Mouse (Mus musculus) olfactory bulb, adult 2 months (tissue): ENCODE results near the gene Kctd18. TPM values are rescaled to one million over a fixed set of nuclear protein-coding genes. Genes with fewer than 3 reads are reported as not detected.

ENCODE experiments used
- H3K27ac ChIP-seq: fragments of 200-500 bp; 2 replicates; pipeline ENCODE4 v1.5.1; 2012; ENCODE audit warnings: low read depth, low read length; ENCODE audit not compliant: insufficient read depth
- H3K4me1 ChIP-seq: fragments of 200-500 bp; 2 replicates; pipeline ENCODE4 v1.6.1; 2012; ENCODE audit warnings: low read length; ENCODE audit not compliant: control insufficient read depth, insufficient read depth
- H3K4me3 ChIP-seq: fragments of 200-500 bp; 2 replicates; pipeline ENCODE4 v1.5.1; 2012; ENCODE audit warnings: mild to moderate bottlenecking, low read depth, low read length, moderate library complexity; ENCODE audit not compliant: insufficient read depth
- CTCF ChIP-seq: fragments of 200-500 bp; IDR thresholded peaks from 2 replicates; pipeline ENCODE4 v1.5.1; 2012; ENCODE audit warnings: low read depth, mild to moderate bottlenecking, low read length, moderate library complexity; ENCODE audit not compliant: insufficient read depth
- POLR2A ChIP-seq: fragments of 200-500 bp; IDR thresholded peaks from 2 replicates; pipeline ENCODE4 v1.6.1; 2012; ENCODE audit warnings: mild to moderate bottlenecking, low read depth, low read length, moderate library complexity; ENCODE audit not compliant: insufficient read depth
- WGBS: fragments of 180-500 bp; shearing (Covaris S2); methylation state at CpG from one replicate; pipeline ENCODE4 v1.1.7; 2018; 5-methylcytosine and 5-hydroxymethylcytosine counted together
- polyA plus RNA-seq: library from polyadenylated mRNA; stranded (reverse); fragments of >200 nt; gene quantifications from 2 replicates; pipeline ENCODE4 v1.2.4, GENCODE M21; 2012; ENCODE audit warnings: low replicate concordance; ENCODE audit not compliant: missing spikeins, insufficient read depth, insufficient read length

The Kctd18 gene
- polyA plus RNA-seq, 1 experiment, result not detected

DNA sequence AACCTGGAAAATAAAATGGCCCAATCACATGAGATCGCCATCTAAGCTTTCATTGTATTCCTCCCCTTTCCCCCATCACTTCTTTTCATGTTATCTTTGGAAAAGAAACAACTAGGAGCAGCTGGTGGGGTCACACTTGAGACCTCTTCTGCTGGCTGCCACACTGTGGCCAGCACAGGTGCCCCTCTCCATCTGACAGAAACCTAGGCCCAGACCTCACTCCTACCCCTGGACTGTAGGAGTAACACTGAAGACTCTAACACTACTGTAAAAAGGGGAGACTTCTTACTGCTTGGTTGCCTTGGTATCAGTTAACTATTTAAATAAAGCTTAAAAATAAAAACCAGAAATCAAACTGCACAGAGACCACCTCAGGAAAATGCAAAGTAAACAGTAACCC lies 63.0 kb downstream of the Kctd18 start:
- H3K4me3 ChIP-seq, result no peak overlapping the region
- TF ChIP-seq POLR2A, result no peak
- TF ChIP-seq CTCF, result no peak
- H3K27ac ChIP-seq, result no peak overlapping the region
- 97% methylated on average over 1 of the region's 1 CpGs for WGBS
- no peaks in the 10 kb centered on the region for H3K4me1 ChIP-seq

DNA sequence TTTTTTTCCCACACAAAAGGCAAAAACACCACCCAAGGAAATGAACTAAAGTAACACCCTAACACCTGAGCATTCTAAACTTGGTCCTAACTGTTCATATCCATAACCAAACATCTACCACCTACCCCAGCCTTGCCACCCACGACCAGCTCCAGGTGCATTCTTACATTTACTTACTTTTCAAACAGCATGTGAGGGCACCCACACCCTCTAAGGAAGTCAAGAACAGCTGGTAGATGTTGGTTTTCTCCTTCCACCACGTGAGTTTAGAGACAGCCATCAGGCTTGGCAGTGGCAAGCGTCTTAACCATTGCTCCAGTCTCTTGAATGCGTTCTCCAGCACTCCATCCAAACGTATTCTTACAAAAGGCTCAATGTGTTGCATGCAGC lies 64.4 kb downstream of the Kctd18 start:
- 85% methylated on average over 5 of the region's 5 CpGs for WGBS
- no peak overlapping the region for H3K27ac ChIP-seq
- TF ChIP-seq CTCF (no peak), POLR2A (no peak)
- no peaks in the 10 kb centered on the region for H3K4me1 ChIP-seq
- no peak overlapping the region for H3K4me3 ChIP-seq

DNA sequence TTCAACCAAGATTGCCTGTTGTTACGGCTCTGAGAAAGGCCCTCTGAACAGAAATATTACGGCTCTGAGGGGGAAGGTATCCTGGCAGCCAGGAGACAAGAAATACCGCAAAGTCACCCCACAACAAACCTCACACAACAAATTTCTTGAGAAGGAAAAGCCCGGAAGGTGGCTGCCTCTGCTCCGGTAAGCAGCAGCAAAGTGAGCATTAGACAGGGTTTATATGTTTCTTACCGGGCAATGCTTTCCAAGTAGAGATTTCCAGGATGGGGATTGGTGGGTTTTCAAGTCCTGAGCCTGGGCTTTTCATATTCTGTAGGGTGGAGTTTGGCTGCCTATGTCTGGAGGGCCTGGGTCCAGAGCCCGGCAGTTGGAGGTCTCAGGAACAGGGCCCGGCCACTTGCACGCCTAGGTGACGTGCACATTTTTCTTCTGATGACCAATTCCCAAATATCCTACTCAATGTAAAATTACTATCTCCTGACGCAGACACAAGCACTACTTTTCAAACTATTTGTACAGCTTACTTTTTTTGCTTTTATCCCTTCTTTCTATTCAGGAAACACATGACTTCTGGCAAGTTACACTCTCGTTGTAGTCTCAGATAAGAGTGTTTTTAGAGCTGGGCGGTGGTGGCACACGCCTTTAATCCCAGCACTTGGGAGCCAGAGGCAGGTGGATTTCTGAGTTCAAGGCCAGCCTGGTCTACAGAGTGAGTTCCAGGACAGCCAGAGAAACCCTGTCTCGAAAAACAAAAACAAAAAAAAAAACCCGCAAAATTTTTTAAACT lies 65.0 kb downstream of the Kctd18 start:
- WGBS, result 85% methylated on average over 16 of the region's 16 CpGs
- Histone ChIP-seq H3K4me3 (no peak overlapping the region), H3K4me1 (no peaks in the 10 kb centered on the region), H3K27ac (no peak overlapping the region)
- no peak for TF ChIP-seq POLR2A
- TF ChIP-seq CTCF, result no peak

DNA sequence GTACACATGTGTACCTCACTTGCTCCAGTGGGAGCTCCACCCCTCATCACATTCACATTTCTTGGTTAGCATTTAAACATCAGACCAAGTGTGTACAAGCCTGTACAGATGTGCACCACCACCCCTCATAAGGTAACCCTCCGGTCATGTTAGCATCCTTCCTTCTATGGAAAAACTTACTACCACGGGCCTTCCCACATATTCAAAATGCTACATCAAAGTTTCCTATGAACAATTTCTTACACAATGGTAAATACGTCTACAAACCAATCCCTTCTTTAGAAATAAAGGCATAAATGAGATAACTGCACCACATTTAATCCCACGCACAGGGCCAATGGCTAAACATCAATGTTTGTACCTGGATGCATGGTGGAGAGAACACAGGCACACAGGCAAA lies 66.2 kb downstream of the Kctd18 start:
- WGBS, result 94% methylated on average over 4 of the region's 4 CpGs

DNA sequence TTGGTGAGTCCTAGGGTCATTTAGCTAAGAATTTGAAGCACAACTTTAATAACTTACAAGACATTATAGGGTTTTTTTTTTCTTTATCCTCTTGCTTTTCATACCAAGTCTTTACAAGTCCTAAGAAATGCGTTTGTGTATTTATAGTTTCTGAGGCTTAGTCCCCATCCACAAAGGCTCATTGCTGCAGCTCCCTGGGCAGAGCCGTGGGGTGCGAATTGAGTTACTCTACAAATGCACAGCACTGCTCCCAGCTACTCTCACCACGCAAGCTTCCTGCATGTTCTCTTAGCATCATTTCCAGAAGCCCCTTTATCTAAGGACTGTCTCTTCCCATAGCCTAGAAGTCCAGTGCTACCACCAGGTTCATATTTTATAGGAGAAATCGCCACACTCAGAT lies 69.0 kb downstream of the Kctd18 start:
- TF ChIP-seq POLR2A (no peak), CTCF (no peak)
- WGBS, result 67% methylated on average over 5 of the region's 5 CpGs
- Histone ChIP-seq H3K27ac (no peak overlapping the region), H3K4me3 (no peak overlapping the region), H3K4me1 (no peaks in the 10 kb centered on the region)

More for the DNA sequence above, 66.2 kb downstream of the Kctd18 start:
- Histone ChIP-seq H3K27ac (no peak overlapping the region), H3K4me3 (no peak overlapping the region), H3K4me1 (no peaks in the 10 kb centered on the region)
- TF ChIP-seq POLR2A (no peak), CTCF (no peak)

DNA sequence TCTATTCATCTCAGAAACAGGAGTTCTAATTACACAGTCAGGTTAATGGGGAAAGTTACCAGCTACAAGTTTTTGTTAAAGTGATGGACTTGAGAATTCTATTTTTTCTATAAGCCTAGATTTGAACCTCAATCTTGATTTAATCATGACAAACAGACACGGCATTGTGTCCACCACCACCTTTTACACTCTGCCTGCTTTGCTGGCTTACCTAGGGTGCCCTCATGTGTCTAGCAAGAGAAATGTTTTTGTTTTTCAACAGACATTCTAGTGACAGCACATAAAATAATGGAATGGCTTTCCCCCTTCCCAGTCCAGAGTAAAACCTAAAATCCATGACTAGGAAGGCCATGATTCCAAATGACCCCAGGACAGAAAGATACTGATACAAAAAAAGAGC lies 69.6 kb downstream of the Kctd18 start:
- Histone ChIP-seq H3K4me1 (no peaks in the 10 kb centered on the region), H3K27ac (no peak overlapping the region), H3K4me3 (no peak overlapping the region)
- WGBS, result 9% methylated on average over 1 of the region's 1 CpGs
- no peak for TF ChIP-seq POLR2A

DNA sequence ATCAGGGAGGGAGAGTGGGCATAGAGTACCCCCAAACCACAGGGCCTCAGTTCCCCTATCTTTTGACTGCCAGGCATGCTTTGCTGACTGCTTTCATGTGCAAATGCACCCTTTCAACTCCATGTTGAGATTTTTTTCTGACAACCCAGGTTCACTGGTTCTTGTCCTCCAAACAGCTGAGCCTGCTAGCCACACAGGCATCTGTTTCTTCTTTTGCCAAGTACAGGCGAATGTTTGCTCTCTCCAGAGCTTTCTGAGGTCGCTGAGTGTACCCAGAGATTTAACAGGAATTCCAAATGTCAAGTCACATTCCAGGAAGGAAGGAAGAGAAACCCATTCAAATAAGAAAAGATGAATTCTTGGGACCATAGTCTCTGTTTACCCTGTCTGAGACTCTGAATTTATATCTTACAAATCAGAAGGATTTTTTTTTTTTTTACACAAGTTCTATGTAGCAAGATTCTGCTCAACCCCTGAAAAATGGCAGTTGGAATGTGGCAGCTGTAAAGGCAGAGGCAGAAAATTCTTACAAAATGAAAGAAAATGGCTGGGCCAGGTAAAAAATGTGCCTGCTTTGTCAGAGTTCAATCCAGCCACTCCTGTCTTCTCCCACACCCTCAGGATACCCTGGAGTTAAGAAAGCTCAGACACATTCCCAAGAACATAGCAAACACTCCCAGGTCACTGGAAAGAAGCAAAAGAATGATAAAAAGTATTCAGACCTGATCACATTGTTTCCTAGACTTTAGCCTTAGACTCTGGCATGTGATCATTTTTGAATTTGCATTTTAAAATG lies 71.0 kb downstream of the Kctd18 start:
- TF ChIP-seq CTCF (no peak), POLR2A (no peak)
- WGBS, result 48% methylated on average over 2 of the region's 2 CpGs
- Histone ChIP-seq H3K4me3 (no peak overlapping the region), H3K4me1 (no peaks in the 10 kb centered on the region), H3K27ac (no peak overlapping the region)

DNA sequence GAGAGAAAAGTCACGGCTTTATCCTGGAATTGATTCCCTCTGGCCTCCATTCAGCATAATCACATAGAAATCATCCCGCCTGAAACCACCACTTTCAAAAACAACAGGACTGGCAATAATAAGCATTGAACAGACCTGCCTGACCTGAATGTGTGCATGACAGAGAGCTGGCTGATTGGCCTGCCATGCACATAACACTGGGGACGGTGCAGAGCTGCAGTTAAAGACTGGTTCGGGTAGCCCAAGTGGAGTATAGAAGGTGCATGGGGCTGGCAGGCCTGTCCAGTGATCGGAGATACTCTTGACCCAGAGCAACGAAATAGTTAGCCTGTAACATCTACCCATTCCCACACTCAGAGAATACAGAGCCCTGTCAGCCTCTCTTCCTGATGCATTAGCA lies 76.5 kb downstream of the Kctd18 start:
- WGBS, result 77% methylated on average over 6 of the region's 6 CpGs
- no peak for TF ChIP-seq POLR2A
- no peak for TF ChIP-seq CTCF
- Histone ChIP-seq H3K4me3 (no peak overlapping the region), H3K4me1 (no peaks in the 10 kb centered on the region), H3K27ac (no peak overlapping the region)

DNA sequence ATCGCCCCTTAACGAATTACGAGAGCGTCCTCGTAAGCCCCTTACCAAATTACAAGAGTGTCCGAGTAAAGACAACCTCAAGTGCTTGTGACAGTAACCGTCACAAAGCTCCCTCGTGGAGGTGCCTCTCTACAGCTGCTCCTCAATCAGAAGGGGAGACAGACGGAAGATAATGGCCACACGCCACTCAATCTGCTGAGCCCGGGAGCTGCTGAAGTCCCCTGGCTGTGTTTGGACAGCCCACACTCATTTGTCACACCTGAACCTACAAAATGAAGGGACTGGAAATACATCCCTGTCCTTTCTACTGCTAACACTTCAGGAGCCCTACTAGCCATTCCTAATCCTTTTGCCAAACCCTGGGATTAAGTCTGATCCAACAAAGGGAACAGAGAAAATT lies 77.0 kb downstream of the Kctd18 start:
- no peak for TF ChIP-seq POLR2A
- TF ChIP-seq CTCF, result no peak
- no peak overlapping the region for H3K27ac ChIP-seq
- no peaks in the 10 kb centered on the region for H3K4me1 ChIP-seq
- H3K4me3 ChIP-seq, result no peak overlapping the region
- WGBS, result 77% methylated on average over 11 of the region's 11 CpGs
